Mouse (Mus musculus): ENCODE results near the gene Dlx1.

Gene Dlx1

GRCm38 (mm10) chr2:71545401-71545881 lies 17.5 kb downstream of the Dlx1 start:
- DNase-seq (ENCODE audit: extremely low read depth, insufficient read length, low spot score) = no peak

- peak; percentile 73 for DNase-seq (ENCODE audit: extremely low read depth, insufficient read length, low spot score)
Observed at GRCm38 (mm10) chr2:71545882-71546639, 18.1 kb downstream of the Dlx1 start.

- peak; percentile 57 for DNase-seq (ENCODE audit: extremely low read depth, insufficient read length, low spot score)
Observed at GRCm38 (mm10) chr2:71546640-71547071, 18.7 kb downstream of the Dlx1 start, which contains the start of gene Dlx2. TSS of gene Dlx2 (minus strand) at chr2:71546754.

GRCm38 (mm10) chr2:71547829-71548228 lies 19.9 kb downstream of the Dlx1 start:
- no peak for DNase-seq (ENCODE audit: extremely low read depth, insufficient read length, low spot score)

DNA sequence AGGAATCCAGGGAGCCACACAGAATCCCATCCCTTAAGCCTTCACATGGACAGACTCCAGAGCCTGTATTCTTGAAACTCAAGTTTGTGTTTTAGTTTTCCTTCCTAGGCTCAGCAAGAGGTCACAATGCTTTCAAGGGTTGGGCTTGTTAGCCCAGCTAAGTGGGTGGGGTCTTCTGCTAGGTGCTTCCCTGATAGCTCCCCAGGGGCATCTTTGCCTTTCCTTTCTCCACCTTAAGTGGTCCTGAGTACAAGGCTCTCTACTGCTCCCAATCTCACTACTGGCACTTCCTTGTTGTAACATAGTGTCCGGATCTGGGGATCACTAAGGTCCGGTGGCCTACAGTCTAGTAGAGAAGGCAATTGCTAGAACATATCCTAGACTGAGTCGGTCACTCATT lies 22.4 kb downstream of the Dlx1 start:
- DNase-seq (ENCODE audit: extremely low read depth, insufficient read length, low spot score) = no peak

GRCm38 (mm10) chr2:71551704-71552103 lies 23.8 kb downstream of the Dlx1 start:
- DNase-seq (ENCODE audit: extremely low read depth, insufficient read length, low spot score) = no peak

- DNase-seq (ENCODE audit: extremely low read depth, insufficient read length, low spot score) = no peak
Observed at GRCm38 (mm10) chr2:71556071-71556470, 28.2 kb downstream of the Dlx1 start.

DNA sequence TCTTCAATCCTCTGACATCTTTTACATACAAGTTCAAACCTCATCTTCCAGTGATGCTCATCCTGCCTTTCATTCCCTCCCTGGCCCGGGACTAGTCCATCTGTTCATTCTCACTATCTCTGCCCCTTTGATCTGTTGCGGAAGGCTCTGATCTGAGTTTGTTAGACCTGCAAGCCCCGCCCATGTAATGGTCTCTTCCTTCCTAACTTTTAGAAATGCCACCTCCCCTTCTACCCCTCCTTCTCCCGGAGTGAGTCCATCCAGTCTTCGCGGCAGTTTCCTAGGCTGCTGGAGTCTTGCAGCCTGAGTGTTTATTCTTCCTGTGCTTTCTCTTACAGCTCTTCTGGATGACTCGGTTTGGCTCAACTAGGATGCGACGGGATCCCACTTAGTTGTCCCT lies 38.6 kb downstream of the Dlx1 start:
- DNase-seq (ENCODE audit: extremely low read depth, insufficient read length, low spot score) = no peak

GRCm38 (mm10) chr2:71573736-71574135 lies 45.8 kb downstream of the Dlx1 start:
- DNase-seq (ENCODE audit: extremely low read depth, insufficient read length, low spot score) = no peak

DNA sequence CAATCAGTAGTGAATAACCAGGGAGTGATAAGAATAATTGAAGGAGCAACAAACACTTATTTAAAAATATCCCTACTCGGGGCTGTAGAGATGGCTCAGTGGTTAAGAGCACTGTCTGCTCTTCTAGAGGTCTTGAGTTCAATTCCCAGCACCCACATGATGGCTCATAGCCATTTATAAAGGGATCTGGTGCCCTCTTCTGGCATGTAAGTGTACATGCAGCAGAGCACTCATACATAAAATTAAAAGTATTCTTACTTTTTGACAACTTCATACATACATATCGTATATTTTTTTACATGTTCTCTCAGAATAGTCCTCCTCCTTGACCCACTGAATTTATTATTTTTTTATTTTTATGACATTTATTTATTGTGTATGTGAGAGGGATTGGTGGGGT lies 49.1 kb downstream of the Dlx1 start:
- no peak for DNase-seq (ENCODE audit: extremely low read depth, insufficient read length, low spot score)

DNA sequence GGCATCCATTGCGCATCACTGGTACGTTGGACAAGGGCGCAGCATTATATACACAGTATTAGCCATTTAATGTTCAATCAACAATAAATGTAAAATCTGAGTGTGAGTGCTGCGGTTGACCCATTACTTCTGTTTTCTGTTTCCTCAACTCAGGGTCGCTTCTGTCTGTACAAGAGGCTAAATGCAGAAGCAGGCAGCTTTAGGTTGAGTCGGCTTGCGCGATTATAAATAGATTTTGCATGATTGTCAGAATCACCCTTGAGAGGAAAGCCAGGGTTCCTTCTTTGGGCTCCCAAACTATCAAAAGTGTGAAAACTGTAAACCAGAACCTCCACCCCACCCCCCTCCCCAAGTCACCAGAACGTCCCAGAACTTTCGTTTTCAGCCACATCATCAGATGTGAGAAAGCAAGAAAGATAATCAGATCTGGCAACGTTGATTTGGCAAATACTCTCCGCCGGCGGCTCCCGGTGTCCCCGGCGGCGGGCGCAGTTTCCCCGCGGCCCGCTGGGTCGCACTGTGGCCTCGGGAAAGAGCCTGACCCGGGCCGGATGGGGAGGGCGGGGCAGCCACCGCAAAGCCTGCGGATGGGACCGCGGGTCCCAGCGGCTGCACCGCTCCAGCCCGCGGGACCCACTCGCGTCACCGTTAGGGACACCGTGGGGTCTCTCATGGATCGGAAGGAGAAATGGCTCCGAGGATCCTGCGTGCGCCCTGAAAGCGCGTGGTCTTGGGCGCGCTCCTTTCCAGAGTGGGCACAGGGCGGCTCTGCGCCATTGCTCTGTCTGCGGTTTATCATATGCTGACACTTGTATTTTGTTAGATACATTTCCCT lies 52.9 kb downstream of the Dlx1 start:
- no peak for DNase-seq (ENCODE audit: extremely low read depth, insufficient read length, low spot score)

DNA sequence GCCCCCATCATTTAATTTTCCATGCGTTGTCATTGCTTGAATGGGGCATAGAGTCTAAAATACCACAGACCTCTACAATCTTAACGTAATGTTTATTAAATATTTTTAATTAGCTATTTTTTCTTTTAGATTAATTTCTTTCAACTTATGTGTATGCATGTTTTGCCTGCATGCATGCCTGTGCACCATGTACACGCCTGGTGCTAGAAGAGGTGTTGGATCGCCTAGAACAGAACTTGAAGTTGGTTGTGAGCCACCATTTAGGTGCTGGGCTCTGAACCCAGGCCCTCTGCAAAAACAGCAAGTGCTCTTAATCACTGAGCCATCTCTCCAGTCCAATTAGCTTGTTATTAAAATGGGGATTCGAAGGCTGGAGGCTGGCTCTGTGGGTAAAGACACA lies 53.6 kb downstream of the Dlx1 start:
- no peak for DNase-seq (ENCODE audit: extremely low read depth, insufficient read length, low spot score)
